Mouse (Mus musculus) erythroid progenitor cell, adult 5-6 weeks (primary cell): ENCODE results near the gene Tmc6. TPM values are rescaled to one million over a fixed set of nuclear protein-coding genes. Genes with fewer than 3 reads are reported as not detected.

Source experiments
- ATAC-seq: replicated peaks from 2 replicates; pipeline ENCODE4 v1.8.0; 2016; ENCODE audit warnings: moderate number of reproducible peaks, mild to moderate bottlenecking, moderate TSS enrichment, inconsistent platforms; ENCODE audit not compliant: poor library complexity, low FRiP score, severe bottlenecking
- total RNA-seq, 2 experiments: library from RNA; stranded (forward) in 1 of 2; stranded (reverse) in 1 of 2; fragments of 150-400 nt in 1 of 2; fragments of 186-747, 209-891 nt in 1 of 2; gene quantifications; 2 replicates each; pipeline versions ENCODE4 v1.2.3 to v1.2.4; 2015 to 2017; ENCODE audit warnings: low replicate concordance in 2 of 2

Gene Tmc6
- total RNA-seq, 2 experiments from 2014 or later: 151 to 478 TPM

DNA sequence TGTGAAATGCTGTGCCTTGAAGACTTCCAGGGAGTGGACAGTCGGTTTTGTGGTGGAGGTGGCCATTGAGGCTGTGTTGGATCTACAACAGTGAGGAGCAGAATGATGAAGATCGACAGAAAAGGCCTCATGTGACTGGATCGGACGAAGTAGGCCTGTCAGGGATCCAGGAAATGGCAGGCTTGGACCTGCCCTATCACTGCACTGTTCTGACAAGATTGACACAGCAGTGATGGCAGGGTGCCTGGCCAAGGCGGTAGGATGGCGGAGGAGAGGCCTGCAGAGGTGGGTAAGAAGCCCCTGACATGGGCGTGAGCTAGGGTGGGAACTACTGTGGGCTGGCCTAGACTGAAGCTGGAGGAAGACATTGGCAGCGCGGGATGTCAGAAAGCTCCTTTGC is 17.7 kb downstream of the Tmc6 start:
- no peak for ATAC-seq

DNA sequence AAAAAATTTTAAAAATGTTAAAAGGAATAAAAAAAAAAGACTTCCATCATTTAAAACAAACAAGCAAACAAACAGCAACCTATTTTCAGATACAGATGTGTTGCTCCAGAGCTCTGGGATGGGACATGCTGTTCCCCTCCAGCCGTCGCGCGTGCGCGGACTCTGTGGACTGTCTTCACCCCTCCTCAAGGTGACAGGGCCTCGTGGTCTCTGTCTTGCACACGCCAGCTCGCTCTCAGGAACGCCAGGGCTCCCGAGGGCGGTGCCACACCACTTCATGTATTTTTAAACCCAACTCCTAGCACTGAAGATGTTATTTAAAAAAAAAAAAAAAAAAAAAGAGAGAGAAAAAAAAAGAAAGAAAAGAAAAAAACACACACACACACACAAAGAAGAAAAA is 19.8 kb downstream of the Tmc6 start:
- ATAC-seq: no peak

DNA sequence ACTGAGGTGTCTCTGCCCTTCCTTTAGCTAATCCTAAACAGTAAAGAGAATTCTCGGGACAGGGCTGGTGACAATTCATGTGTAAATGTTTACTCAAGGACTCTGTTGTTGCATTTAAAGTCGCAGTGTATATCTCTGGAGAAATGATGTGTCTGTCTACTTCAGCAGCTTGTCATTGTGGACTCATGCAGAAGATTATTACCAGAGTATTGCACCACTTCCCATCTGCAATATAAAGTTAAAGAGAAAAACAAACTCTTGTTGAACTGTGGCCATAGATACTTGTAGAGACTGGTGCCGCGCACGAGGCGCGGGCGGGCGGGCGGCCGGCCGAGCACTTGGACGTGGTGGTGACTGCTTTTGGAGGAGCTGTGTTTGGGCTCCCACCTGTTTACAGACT is 20.2 kb downstream of the Tmc6 start:
- no peak for ATAC-seq

DNA sequence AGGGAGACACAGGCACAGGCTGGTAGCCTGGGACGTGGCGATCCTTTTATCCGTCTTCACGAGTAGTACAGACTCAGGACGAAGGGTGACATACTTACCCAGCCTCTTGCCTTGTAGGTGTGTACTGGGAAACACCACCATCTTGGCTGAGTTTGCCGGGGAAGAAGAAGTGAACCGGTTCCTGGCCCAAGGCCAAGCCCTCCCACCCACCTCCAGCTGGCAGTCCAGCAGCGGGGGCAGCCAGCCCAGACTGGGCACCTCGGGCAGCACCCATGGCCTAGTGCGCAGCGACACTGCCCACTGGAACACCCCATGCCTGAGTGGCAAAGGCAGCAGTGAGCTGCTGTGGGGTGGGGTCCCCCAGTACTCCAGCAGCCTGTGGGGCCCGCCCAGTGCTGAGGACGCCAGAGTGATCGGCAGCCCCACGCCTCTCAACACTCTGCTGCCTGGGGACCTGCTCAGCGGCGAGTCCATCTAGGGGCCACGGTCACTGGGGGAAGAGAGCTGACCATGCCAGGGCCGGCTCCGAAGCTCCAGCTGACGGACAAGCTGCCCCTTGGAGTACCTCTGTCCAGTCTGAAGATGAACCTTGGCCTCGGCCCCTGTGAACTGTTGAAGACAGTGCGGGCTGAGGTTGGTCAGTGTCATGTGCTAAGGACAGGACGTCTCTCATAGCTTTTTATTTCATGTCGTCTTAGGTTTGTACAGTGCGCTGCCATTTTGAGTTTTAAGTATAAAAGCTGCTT is 21.5 kb downstream of the Tmc6 start:
- no peak for ATAC-seq

DNA sequence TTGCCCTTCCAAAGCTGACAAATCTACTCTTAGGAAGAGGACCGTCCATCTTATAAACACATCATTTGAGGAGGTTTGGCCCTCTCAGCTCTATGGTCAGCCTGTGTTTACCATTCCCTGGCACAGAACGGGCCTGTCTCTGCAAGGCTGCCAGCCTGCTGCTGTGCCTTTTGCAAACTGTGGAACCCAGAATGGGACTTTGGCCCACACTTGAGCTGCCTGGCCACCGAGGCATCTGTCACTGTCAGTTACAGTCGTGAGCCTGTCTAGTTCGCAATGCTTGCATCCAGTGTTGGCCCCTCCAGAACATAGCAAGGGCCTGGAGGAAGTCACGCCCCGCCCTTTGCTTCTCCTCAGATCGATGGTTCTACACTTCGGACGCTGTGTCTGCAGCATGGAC is 22.7 kb downstream of the Tmc6 start:
- ATAC-seq: no peak

DNA sequence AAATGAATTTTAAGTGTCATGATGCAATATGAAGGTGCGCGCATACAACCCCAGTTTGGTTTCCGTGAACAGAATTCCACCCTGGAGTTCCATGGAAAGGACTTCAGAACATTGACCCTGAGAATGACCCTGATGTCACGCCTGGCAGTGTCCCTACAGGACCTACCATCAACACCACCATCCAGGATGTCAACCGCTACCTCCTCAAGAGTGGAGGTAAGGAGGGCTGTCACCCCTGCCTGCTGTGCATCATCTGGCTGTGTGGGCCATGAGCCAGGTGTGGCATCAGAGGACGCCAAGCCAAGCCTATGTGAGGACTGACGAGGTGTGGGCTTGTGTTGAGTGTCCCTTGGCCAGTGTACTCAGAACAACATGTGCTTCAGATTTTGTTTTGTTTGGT is 26.1 kb downstream of the Tmc6 start:
- ATAC-seq: no peak

DNA sequence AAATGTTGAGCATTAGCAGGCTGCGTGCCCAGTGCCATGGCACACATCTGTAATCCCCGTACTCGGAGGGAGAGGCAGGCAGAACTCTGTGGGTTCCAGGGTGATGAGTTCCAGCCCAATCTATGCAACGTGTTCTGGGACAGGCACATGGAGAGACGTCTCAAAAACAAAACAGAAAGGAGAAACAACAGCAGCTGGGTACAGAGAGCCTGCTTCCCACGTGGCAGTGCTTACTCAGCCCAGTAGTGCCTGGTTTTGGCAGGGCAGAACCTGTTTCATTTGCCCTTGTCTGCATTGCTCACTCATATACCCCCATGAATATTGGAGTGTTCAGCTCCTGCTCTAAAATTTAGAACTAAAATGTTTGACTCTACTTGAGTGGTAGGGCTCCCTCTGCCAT is 30.5 kb downstream of the Tmc6 start:
- no peak for ATAC-seq

DNA sequence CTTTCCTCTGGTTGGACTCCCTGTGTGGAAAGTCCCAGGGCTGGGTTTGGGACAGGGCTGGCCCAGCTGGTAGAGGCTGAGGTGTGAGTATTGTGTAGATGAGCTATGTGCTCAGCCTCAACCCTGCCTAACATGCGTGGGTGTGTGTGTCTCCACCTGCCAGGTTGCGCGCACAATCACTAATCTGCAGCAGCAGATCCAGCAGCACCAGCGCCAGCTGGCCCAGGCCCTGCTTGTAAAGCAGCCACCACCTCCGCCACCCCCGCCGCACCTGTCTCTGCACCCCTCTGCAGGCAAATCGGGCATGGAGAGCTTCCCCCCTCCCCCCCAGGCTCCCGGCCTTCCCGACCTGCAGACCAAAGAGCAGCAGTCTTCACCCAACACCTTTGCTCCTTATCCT is 32.6 kb downstream of the Tmc6 start:
- ATAC-seq: no peak

DNA sequence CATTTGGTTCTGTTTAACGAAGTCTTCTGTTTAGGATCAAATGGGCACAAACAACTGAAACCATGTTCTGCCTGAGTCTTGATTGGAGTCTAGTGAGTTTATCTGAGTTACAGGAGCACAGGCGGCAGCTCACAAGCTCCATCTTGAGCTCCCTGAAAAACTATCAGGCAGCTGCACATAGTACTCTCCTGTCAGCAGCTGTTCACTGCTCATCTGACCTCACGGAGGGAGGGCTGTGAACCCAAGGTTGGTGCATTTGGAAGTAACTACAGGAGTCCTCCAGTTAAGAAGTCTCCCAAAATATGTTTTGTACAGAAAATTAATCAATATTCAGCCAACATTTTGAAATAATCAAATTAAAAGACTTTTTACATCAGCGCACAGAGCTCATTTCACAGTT is 33.4 kb downstream of the Tmc6 start:
- ATAC-seq: no peak

DNA sequence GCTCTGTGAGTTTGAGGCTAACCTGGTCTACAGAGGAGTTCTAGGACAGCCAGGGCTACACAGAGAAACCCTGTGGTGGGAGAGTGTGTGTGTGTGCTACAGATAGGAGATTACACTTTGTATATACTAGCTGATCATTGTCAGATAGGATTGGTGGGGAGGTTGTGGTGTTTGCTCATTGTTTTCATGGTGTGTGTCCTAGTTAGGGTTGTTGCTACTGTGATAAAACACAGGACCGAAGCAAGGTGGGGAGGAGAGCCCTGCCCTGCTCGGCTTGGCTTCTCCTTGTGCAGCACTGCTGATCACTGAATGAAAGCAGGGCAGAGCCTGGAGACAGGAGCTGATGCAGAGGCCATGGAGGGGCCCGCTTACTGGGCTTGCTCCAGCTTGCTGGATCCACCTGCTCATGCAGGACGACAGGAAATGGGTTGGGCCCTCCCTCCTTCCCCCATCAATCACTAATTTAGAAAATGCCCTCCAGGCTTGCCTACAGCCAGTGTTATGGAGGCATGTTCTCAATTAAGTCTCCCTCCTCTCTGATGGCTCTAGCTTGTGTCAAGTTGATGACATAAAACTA is 38.5 kb downstream of the Tmc6 start:
- no peak for ATAC-seq

DNA sequence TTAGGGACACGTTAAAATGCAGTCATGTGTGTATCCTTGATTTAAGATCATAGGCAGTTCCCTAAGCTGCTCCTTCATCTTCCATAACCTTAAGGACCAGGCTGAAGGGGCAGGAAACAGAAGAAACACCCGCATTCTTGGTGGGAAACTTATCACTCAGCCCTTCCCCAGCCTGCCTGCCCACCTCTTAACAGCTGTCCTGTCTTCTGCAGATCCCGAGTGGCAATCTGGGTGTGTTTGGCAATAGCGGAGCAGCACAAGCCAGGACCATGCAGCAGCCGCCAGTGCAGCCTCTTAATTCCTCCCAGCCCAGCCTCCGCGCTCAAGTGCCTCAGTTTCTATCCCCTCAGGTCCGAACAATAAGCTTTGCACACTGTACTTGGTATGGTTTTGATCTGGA is 39.3 kb downstream of the Tmc6 start:
- no peak for ATAC-seq

DNA sequence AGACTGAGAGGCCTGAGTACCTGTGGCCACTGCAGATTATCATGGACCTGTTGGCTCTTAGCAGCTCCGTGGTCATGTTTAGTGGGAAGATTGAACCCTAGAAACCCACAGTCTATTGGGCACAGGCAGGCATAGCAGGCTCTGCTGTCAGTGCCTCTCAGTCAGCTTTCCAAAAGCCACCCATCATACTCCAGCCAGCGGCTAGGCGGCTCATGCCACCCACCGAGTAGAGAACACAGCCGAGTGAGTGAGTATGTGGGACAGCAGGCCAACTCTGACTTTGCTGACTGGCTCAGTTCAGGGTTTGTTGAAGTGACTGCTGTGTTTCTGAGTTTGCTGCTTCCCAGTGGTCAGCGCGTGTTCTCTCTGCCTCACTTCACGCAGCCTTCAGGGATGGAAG is 39.8 kb downstream of the Tmc6 start:
- ATAC-seq: no peak

DNA sequence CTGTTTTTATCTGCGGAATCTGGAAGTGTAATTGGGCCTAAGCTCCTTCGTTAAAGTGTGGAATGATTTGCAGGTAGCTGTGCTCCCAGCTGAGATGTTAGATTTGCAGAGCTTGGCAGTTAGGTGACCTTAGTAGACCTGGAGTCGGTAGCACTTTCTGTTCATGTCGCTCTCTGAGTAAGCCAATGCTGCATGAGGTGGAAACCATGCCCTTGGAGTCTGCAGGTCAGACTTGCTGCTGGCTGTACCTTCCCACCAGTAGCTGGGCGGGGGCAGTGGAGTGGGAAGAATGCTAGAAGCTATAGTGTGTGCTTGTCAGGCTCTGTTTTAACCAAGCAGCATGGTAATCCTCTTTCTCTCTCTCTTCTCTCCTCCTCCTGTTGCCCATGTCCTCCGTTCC is 40.9 kb downstream of the Tmc6 start:
- no peak for ATAC-seq

DNA sequence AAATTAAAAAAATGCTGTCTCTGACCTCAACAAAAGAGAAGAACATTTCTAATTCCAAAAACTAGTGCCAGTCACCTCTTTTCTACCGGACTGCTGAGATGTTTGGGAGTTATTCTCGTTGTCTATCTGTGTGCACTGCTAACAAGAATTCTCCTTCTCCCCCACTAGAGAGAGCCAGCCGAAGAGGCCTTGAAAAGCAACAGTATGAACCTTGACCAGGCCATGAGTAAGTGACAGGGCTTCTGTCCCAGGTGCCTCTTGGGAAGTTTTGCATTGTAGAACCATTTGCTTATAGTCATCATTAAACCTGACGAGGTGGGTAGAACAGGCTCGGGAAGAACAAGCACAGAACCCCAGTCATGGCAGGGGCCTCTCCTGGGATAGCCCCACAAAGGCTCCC is 43.9 kb downstream of the Tmc6 start:
- no peak for ATAC-seq

DNA sequence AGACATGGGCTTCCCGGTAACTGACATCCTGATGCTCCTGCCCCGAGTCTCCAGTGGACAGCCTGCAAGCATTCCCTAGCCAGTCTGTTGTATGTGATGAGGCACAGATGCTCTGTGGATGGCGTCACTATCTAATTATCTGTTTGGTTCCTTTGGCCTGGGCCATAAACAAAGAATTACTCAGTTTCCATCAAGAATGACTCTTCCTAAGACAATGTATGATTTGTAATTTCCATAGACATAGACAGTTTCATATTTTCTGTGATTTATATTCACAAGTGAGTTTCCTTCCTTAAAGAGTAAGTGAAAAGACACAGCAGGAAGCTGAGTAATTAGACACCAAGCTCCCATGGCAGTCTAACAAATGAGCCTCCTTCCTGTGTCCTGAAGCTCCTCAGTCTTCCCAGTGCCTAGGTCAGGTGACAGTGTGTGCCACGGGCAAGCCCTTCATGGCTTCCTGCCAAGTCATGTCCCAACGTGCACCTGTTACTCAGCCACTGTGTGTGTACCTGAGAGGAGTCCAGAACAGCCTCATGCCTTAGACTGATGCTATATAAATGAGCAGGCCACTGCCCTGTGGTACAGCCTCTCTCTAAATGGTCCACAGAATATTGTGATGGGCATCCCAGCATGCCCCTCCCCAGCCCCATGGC is 45.8 kb downstream of the Tmc6 start:
- no peak for ATAC-seq

DNA sequence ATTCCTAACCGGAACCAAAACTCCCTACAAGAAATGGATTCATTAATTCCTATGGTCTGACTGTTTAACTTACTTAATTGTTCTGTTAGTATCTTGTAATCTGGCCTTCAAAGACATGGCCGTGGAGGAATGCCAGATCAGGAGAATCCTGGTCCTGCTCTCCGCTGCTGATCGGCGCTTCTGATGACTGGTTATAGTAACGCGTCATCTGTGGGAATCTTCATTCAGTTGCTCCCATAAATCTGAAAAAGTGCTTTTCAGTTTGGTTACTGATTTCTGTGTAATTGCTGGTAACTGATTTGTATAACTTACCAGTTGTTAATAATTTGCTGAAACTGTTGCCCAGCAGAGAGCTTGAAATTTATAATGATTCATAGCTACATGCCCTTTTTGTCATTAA is 50.5 kb downstream of the Tmc6 start:
- no peak for ATAC-seq

DNA sequence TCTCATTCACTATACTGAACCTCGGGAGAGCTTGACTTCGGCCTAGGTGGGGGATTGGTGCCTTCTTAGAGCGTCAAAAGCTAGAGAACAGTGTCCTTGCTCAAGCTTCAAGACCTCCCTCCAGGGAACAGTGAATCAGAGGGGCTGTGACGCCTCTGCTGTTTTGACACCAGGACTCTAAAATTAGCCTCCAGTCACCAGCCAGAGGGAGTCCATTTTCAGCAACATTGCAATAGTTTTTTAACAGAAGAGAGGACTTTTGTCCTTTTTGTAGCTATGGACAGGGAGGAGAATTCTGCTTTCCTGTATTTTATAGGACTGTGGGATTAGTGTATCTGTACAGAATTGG is 51.5 kb downstream of the Tmc6 start:
- no peak for ATAC-seq

DNA sequence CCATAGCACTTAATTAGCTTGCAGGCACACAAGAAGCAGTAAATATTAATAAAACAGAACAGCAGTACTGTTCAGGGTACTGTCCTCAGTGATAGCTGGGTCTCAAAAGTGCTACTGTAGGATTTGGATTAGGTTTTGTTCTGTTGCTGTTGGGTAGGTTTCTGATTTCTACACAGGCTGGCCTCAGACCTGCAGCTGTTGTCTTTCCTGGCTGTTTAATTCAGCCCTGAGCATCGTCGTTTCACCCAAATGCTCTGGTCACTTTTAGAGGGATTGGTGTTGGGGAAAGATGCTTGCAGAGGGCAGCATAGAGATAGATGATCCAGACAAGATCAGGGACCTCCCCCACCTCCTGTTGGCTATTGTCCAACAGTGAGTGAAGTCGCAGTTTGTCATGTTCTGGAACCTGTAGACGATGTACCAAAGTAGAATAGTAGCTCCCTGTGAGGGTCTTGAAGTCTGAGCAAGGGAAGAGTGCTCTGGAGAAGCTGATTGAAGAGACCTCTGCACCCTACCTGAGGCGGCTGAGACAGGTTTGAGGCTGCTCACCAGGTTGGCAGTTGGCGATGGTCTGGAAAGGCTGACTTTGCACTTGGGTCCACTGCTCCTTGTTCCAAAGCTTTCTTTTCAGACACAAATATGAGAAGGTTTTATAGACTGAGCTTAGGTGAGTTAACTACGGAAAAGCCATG is 52.1 kb downstream of the Tmc6 start:
- ATAC-seq: no peak

DNA sequence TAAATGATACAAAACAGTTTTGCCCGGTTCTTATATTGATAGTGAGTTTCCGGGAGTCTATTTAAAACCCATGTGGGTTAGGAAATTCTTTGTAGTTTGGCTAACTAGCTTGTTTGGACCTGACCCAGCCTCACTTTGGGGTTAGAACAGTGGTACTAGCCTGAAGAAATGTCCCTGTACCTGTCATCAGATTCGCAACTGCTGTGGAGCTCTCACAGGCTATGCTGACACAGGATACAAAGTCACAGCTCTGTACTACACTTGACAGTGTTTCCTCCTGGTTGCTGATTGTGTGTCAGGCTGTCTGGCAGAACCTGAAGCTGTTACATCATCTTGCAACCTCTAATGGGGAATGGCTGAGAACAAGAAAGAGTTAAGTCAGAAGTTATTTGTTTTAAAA is 52.7 kb downstream of the Tmc6 start:
- no peak for ATAC-seq

DNA sequence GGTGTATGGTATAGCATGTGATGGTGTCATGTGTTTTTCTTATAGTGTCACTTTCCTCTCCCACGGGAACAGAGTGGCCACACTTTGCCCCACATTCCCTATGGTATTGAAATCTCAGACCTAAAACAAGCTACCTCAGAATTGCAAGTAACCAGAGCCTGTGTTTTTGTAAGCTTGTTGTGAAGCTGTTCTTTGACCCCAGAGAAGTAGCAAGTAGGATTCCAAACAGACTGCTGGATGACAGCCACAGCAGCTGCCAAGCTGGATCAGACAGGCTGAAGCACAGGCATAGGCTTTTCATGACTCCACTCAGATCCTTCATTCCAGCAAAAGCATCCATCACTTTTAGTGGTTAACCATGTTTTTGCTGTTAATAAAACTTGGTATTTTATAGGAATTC is 53.2 kb downstream of the Tmc6 start:
- ATAC-seq: no peak

DNA sequence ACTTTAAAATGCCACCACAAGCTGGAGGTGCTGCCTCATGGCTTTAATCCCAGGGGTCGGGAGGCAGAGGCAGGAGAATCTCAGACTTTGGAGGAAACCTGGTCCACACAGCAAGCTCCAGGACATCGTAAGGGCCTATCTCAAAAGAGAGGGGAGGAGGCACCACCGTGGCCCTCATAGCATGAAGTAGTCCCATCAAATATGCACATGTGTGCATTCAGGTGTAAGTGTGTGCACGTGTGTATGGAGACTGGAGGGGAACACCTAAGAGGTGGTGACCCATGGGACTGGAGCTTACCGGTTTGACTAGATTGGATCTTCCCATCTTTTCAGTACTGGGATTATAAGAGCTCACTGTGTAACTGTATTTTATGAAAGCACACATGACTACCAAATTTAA is 53.8 kb downstream of the Tmc6 start:
- no peak for ATAC-seq
